Mouse (Mus musculus): Measurements from ENCODE around the gene Tab1.

DNA sequence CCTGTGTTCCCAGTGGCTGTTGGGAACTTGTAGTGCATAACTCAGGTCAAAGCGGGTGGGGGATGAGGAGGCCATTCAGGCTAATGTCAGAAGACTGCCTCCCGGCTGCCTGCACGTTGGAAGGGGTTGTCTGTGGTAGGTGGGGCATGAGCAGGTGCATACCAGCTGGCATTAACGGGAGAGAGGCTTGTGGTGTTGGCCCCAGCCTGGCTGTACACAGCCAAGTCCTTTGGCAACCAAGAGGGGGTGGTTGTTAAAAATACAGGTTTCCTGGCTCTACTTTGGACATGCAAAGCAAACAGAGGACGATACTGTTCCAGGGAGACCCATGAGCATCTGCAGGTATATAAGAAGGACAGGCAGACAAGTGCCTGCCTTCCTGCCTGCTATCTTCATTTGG lies 32.5 kb downstream of the Tab1 start:
- no peak for TF ChIP-seq SRF (IDR thresholded peaks at IDR 0.05; ENCODE audit: control insufficient read depth, insufficient read length, low read depth)
- TF ChIP-seq POLR2A (IDR thresholded peaks at IDR 0.05; ENCODE audit: insufficient read length, low read depth), result no peak
- no peak for TF ChIP-seq MAX (IDR thresholded peaks at IDR 0.05; ENCODE audit: low read depth)
- TF ChIP-seq USF1 (IDR thresholded peaks at IDR 0.05; ENCODE audit: low read depth), result no peak
- TF ChIP-seq TCF12 (IDR thresholded peaks at IDR 0.05; ENCODE audit: insufficient read depth, poor library complexity, severe bottlenecking), result peak; percentile 73
- no peak for TF ChIP-seq E2F4 (IDR thresholded peaks at IDR 0.05; ENCODE audit: insufficient read depth)
- TF ChIP-seq TCF3 (IDR thresholded peaks at IDR 0.05; ENCODE audit: insufficient read length, low read depth), result peak; percentile 87
- peak; percentile 59 for TF ChIP-seq POLR2AphosphoS2 (IDR thresholded peaks at IDR 0.05; ENCODE audit: insufficient read length, low read depth)
- no peak for TF ChIP-seq REST (IDR thresholded peaks at IDR 0.05; ENCODE audit: insufficient read depth, insufficient read length)
- TF ChIP-seq MYOG (IDR thresholded peaks at IDR 0.05; ENCODE audit: control insufficient read depth in 1 of 3, insufficient read depth in 1 of 3, insufficient read length in 2 of 3, low read depth in 2 of 3), result peak; percentile 75 to 96 (median 84)
